Mouse (Mus musculus) kidney, adult 18-20 months (tissue): Measurements from ENCODE around the gene Oas1f.
A peak's percentile ranks its signal among the peaks of the same experiment; 100 is the strongest.
"Not testable (repeated sequence)": the region's sequence is repeated elsewhere in the genome, so short reads cannot be mapped to it uniquely, and the experiment has no call there.

Source experiments
- DNase-seq: peaks from one replicate; pipeline ENCODE4 v3.0.0; 2021

The Oas1f gene

DNA sequence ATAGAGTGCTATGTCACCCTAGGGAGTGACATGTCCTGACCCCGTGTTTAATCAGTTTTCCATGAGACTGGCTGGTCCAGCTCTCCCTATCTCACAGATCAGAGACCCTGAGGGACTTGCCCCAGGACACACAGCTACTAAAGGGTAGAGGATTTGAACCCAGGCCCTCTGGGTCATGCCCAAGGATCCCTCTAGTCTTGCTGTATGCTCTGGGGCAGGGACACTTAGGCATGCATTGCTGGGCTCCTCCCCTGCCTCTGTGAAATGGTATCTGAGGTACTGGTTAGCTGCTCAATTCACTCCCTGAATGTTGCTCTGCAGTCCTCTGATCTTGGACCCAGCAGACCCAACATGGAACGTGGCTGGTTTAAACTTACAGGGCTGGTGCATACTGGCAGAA, 24.3 kb downstream of the Oas1f start:
- no peak for DNase-seq

DNA sequence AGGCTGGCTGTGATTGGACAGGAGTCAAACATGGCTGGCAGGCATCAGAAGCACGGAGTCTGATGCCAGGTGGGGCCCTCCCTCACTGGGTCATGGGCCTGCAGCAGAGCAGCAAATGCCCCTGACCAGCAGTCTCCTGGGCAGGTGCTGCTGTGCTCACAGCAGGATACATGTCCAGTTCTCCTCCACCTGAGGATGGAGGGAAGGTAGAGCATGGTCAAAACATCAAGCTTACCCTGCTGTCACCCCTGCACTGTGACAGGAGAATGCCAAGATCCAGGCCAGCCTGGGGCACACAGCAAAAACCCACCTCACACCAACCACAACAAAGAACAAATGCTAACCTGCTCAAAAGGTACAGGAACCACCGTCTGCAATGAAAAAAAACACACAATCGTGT, 29.7 kb downstream of the Oas1f start:
- DNase-seq = not testable (repeated sequence)

DNA sequence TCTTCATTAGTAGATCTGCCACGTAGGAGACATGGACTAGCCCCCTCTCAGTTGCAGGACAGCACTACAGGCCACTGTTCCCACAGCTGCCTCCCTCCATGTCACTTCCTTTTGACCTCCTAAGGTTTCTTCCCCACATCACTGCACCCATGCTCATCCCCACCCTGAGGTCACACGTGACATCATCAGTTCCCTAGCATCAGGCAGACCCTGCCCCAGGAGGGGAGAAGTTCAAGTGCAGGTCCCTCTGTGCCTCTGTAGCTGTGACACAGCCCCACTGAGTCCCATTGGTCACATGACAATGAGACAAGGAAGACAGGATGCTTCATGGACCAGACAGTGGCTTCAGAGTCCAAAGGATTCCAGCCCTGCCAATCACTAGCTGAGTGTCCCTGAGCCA, 30.2 kb downstream of the Oas1f start:
- not testable (repeated sequence) for DNase-seq

DNA sequence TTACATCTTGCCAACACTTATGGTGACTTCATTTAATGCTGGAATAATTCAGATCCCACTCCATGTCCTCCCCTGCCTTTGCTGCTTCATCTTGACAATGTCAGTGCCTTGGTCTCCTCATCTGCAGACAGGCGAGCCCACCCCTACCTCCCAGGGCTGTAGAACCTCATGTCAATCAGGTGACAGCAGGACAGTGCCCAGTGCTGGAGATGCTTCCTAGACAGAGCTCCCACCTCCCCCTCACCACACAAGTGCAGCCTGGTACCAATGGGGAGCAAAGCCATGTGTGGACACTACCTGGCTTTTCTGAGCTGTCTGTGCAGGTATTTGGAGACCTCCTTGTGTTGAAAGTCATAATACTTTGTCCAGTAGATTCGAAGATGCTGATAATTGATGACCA, 31.6 kb downstream of the Oas1f start:
- DNase-seq = not testable (repeated sequence)

DNA sequence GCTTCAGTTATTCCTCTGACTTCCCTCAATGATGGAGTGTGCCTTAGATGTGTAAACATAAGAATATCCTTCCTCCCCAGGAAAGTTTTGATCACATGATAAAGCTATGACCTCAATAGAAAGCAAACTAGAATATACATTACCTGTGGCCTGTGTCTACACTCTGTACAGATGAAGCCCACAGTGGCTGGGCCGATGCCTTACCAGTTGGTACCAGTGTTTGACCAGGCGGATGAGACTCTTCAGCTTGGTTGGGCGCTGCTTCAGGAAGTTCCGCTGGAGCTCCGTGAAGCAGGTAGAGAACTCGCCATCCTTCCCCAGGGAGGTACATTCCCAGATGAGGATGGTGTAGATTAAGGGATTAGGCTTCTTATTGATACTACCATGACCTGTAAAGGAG, 34.5 kb downstream of the Oas1f start:
- DNase-seq = not testable (repeated sequence)

DNA sequence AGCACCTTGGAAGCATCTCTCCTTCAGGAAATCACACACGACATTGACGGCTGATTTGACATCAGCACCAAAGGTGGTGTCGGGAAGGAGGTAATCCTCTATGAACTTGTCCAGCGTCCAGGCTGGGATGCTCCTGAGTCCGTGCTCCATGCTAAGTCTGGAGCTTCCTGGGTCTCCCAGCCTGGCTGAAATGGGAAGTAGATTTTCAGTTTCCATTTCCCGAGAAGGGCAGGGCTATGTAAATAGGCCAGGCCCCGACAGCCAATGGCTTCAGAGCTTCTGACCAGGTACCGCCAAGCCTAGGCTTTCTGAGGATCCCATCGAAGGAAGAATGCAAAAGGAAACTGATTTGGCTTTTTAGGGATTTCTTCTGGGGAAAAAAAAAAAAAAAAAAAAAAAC, 40.2 kb downstream of the Oas1f start, which contains the start of gene Oas1g:
Gene Oas1g (minus strand): TSS at position 201 of the 400 bp plus-strand sequence.
- not testable (repeated sequence) for DNase-seq

DNA sequence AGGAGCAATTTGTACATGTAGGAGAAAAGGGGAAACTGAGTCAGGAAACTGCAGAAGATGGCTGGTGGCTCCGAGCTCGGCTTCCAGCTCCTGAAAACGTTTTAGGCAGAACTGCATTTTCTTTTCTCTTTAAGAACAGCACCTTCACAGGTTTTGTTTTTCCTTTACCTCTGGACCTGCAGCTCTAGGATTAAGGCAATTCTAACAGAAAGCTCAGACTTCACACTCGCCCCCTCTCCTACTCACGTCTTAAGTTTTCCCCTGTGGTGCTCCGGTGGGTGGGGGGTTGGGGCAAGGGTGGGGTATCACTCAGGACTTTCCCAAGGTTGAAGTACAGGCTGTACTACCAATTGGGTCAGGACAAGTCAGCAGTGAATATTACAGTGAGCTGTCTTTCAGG, 40.7 kb downstream of the Oas1f start:
- DNase-seq = no peak

DNA sequence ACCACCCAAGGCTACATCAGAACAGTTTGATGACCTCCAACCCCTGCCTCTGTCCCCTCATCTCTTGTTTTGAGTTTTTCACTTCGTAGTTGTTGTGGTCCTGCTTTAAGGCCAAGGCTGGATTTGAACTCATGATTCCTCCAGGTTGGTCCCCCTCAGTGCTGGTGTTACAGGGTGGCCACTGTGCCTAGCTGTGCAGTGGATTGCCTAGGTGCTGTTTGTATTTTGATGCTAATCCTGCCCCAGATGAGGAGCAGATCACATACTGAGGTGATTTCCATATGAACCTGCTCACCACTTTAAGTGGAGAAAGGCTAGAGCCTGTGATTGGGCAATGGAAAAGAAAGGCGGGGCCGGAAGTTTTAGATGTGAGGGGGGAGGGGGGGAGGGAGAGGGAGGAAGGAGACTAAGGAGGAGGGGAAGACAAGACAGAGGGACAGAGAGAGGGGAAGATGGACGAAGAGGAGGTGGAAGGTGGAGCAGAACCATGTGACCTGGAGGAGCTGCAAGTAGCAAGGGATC, 41.2 kb downstream of the Oas1f start:
- not testable (repeated sequence) for DNase-seq

DNA sequence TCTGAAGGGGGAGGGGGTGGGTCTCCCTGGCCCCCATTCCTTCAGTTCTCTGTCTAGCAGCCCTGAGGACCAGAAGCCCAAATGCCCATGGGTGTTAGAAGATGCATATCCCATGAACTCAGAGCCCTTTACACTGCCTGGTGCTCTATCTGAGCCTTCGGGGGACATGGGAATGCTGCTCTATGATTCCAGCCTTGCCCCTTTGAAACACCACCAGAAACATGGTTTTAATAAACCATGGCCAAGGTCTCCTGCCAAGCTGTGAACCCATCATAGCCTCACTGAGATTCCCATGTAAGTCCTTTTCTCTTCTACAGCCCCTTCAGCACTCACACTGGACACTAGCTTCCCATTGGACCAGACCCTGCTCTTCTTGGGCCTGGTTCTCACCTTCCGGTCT, 42.9 kb downstream of the Oas1f start:
- no peak for DNase-seq

DNA sequence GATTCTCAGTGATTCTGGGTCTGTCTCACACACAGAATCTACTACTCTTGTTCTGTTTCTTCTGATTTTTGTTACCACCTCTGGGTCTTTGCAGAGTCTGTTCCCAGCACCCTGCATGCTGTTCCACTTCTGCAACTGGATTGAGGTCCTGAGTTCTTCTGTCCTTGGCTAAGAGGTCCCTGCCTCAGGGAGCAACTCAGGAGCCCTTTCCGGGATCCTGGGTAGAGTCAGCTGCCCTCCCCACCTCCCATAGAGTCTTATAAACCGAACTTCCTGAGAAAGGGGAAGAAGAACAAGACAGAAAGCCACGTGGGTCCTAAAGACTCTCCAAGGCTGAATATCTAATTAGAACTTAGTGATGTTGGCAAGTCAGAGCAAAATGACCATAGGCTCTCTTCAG, 43.8 kb downstream of the Oas1f start:
- no peak for DNase-seq

DNA sequence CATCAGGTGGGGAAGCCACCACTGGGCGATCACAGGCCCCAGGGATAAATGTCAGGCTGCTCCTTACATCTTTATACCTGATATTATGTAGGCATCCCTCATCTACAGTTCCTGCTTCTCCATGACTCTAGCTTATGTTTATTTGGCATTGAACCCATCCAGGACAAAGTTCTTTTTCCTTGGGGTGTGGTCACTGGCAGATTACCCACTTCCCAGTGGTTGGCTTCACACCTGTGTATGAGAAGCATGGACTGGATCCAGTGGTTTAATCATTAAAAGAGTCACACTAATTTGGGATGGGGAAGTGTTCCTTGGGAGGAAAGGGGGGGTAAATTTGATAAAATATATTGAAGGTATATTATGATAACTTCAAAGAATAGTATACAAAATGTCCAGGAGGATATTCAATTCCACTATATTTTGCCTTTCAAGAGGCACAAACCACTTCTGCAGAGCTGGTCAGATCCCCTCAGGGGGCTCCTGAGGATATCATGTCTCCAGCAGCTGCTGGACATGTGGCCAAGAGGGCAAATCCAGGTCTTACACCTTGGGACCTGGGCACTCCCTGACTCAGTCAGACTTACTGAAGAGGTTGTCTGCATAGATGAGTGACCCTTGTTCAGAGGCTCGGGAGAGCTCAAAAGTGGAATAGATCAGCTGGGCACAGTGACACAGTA, 44.5 kb downstream of the Oas1f start:
- peak; percentile 14 for DNase-seq

DNA sequence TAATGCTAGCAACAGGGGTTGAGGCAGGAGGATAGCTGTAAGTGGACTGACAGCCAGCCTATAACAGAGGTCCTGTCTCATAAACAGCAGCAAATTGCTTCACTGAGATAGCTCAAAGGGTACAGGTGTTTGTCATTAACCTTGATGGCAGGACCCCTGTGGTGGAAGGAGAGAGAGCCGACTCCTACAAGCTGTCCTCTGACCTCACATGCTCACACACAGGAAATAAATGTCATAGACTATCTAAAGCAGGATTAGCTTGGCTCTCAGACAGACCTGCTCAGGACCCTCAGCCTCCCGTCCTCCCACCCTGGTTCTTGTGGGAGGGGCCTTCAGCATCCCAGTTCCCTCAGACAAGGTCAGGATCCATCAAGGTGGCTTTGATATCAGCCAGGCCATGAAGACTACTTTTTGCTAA, 45.1 kb downstream of the Oas1f start:
- DNase-seq = no peak

DNA sequence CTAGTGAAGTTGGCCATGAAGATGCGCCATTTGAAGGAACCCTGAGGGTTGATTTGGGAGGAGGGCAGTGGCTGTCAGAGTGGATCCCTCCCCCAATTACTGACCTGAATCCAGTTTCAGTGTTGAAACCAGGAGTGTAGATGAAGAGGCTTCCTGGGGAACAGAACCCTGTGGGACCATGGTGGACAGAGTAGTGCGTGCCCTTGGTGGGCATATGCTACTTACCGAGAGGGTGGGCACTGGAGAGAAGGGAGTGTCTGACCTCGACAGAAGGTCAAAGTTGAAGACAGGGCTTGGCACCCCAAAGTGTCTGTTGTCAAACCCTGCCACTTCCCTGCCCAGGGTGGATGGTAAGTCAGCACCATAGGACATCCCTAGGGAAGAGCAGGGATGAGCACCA, 46.7 kb downstream of the Oas1f start:
- DNase-seq = not testable (repeated sequence)

DNA sequence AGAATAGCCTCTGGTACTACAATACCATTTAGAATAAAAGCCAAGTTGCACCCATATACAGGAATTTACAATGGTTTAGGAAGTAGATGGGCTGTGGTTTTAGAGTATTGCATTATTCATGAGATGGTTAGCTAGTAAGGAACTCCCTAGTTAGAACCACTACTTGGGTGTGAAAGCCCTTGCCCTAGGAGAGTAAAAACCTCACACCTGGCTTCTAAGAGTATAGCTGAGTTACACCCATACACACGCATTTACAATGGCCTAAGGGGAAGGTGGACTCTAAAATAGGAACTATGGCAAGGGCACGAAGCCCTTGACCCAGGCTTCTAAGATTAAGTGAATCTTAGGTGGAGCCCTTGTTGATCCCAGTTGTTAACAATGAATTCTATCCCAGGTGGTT, 47.5 kb downstream of the Oas1f start:
- DNase-seq = not testable (repeated sequence)

DNA sequence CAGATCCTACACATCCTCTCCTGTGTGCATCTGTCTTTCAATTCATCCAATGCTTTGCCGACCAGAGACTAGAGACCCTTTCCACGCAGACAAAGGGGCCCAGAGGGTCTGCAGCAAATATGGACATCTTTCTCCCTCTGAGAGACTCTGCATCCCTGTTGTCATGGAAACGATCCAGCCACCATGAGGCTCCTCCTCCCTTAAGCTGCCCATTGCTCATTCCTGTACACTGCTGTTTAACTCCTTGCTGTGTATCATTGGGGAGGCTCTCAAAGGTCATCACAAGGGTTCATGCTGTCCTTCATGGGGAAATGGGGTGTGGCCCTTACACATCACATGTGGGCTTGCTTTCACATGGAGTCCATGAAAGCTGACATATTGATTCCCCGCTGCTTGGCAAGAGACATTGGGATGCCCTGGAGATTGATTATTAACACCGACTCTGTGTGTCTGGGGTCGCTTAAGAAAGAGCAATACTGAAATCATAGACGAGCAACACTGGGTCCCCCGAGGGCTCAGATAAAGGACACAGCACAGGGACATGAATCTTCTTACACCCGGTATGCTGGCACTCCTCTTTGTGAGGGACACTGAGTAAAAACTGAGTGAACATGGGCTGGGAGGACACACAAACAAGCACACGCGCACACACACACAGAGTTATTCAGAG, 48.2 kb downstream of the Oas1f start:
- no peak for DNase-seq

DNA sequence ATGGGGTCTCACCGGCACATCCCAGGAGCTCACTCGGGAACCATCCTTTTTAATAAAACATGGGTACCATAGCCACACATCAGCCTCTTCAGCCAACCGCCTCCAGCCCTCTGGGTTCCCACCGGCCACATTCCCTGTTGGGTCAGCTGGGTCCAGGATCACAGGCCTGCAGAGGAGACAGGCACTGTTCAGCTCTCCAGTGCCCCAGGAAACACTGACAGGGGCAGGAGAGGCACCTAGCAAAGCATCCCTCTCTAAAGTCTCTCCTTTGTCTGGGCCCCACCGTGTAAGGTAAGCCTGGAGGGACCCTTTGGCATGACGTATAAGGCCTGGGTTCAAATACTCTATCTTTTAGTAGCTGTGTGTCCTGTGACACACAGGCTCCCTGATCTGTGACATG, 51.1 kb downstream of the Oas1f start:
- DNase-seq = no peak

DNA sequence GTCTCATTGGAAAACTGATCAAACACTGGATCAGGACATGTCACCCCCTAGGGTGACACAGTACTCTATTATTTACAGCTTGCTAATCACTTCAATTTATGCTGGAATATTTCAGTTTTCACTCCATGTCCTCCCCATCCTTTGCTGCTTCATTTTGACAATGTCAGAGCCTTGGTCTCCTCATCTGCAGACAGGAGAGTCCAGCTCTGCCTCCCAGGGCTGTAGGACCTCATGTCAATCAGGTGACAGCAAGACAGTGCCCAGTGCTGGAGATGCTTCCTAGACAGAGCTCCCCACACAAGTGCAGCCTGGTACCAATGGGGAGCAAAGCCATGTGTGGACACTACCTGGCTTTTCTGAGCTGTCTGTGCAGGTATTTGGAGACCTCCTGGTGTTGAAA, 51.6 kb downstream of the Oas1f start:
- DNase-seq = no peak

DNA sequence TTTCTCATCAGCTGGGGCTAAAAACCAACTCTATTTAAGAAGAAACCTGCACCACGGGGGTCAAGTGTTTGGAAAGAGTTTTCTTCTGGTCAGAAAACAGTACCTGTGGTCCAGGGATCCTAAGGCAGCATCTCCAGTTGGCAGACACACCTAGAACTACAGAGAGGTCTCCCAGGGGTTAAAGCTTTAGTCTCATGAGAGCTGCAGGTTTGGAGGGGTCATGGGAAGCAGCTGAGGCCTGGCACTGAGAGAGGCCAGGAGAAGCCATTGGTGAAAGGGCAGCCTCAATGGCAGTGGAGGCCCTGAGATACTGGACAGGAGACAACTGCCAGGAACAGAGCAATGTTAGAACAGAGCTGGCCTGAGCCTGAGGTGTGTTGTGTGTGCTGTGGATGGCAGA, 53.5 kb downstream of the Oas1f start:
- no peak for DNase-seq

DNA sequence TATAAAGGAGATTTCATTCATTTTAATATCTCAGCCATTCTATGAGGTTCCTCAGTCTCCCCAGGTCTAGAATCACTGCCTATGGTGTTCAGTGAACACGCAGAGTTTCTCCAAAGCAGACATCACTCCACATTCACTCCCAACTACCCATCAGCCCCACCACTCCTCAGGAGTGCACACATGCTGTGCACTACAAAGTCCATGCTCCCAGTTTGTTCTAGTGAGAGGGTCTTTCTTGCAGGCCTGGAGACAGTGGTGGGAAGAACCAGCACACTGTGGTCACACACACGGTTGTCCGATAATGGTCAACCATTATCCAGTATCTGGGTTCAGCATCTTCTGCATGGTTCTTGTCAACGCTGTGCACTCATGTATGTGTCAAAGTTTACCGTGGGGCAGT, 54.9 kb downstream of the Oas1f start:
- no peak for DNase-seq

DNA sequence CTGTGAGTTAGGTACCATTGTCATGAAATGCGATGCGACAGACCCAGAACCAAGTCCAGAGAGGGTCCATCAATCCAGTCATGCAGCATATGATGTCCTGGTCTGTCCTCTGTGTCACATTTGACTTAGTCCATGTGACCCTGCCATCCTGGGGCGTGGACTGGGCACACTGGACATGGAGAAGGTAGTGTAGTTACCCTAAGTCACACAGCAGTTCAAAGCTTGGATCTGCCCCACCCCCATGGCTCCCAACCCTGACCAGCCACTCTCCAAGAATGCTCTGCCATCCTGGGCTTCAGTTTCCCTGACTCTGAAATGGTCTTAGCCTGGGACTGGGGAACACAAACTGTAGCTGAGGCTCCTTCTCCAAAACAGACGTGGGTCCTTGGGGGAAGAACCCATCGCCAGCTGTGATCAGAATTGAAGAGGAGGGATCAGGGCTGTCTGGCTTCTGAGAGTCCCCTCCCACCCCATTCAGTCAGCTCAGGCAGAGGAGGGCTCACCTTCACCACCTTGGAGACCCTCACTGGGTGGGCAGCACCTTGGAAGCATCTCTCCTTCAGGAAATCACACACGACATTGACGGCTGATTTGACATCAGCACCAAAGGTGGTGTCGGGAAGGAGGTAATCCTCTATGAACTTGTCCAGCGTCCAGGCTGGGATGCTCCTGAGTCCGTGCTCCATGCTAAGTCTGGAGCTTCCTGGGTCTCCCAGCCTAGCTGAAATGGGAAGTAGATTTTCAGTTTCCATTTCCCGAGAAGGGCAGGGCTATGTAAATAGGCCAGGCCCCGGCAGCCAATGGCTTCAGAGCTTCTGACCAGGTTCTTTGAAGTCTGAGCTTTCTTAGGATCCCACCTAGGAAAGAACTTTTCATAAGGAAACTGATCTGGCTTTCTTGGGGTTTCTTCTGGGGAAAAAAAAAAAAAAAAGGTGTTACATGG, 59.9 kb downstream of the Oas1f start, which contains the start of gene Oas1a:
Gene Oas1a (minus strand): TSS at position 731 of the 943 bp plus-strand sequence.
- DNase-seq = not testable (repeated sequence)
